Mouse (Mus musculus): ENCODE data around the gene Trove2.
"Not testable (repeated sequence)": the region's sequence is repeated elsewhere in the genome, so short reads cannot be mapped to it uniquely, and the experiment has no call there.

Trove2 gene

GRCm38 (mm10) chr1:143730899-143731298 is 46.0 kb downstream of the Trove2 start:
- H3K4me1 ChIP-seq (replicated peaks; ENCODE audit: low read depth, low read length) = peaks cover 52% of the 10 kb centered on the region
- TF ChIP-seq POU5F1 (IDR thresholded peaks at IDR 0.05; ENCODE audit: borderline replicate concordance, low read length) = no peak
- TF ChIP-seq CTCF (conservative IDR thresholded peaks at IDR 0.05; ENCODE audit: low read length) = peak; percentile 71
- TF ChIP-seq NANOG (IDR thresholded peaks at IDR 0.05; ENCODE audit: borderline replicate concordance, low read length) = no peak

GRCm38 (mm10) chr1:143727701-143728445 is 49.0 kb downstream of the Trove2 start:
- no peaks in the 10 kb centered on the region for H3K9me3 ChIP-seq (ENCODE audit: low read length)
- H3K4me1 ChIP-seq (replicated peaks; ENCODE audit: low read depth, low read length) = peaks cover 29% of the 10 kb centered on the region
- no peaks in the 10 kb centered on the region for H3K27me3 ChIP-seq (ENCODE audit: insufficient read depth, low read length)
- TF ChIP-seq POU5F1 (IDR thresholded peaks at IDR 0.05; ENCODE audit: borderline replicate concordance, low read length) (no peak), NANOG (IDR thresholded peaks at IDR 0.05; ENCODE audit: borderline replicate concordance, low read length) (no peak), CTCF (conservative IDR thresholded peaks at IDR 0.05; ENCODE audit: low read length) (no peak)
- H3K36me3 ChIP-seq (ENCODE audit: insufficient read depth, low read length) = no peaks in the 10 kb centered on the region
- H3K4me3 ChIP-seq (replicated peaks; ENCODE audit: low read length) = no peak overlapping the region

More at GRCm38 (mm10) chr1:143730899-143731298, 46.0 kb downstream of the Trove2 start:
- Histone ChIP-seq H3K9me3 (ENCODE audit: low read length) (no peaks in the 10 kb centered on the region), H3K27me3 (ENCODE audit: insufficient read depth, low read length) (no peaks in the 10 kb centered on the region), H3K4me3 (replicated peaks; ENCODE audit: low read length) (no peak overlapping the region), H3K36me3 (ENCODE audit: insufficient read depth, low read length) (no peaks in the 10 kb centered on the region)

GRCm38 (mm10) chr1:143724456-143725064 is 52.3 kb downstream of the Trove2 start:
- no peaks in the 10 kb centered on the region for H3K36me3 ChIP-seq (ENCODE audit: insufficient read depth, low read length)
- H3K9me3 ChIP-seq (ENCODE audit: low read length) = no peaks in the 10 kb centered on the region
- no peak overlapping the region for H3K4me3 ChIP-seq (replicated peaks; ENCODE audit: low read length)
- peaks cover under 1% of the 10 kb centered on the region for H3K4me1 ChIP-seq (replicated peaks; ENCODE audit: low read depth, low read length)
- no peak for TF ChIP-seq NANOG (IDR thresholded peaks at IDR 0.05; ENCODE audit: borderline replicate concordance, low read length)
- no peak for TF ChIP-seq POU5F1 (IDR thresholded peaks at IDR 0.05; ENCODE audit: borderline replicate concordance, low read length)
- TF ChIP-seq CTCF (conservative IDR thresholded peaks at IDR 0.05; ENCODE audit: low read length) = no peak
- no peaks in the 10 kb centered on the region for H3K27me3 ChIP-seq (ENCODE audit: insufficient read depth, low read length)

- H3K9me3 ChIP-seq (ENCODE audit: low read length); H3K27me3 ChIP-seq (ENCODE audit: insufficient read depth, low read length); H3K4me1 ChIP-seq (replicated peaks; ENCODE audit: low read depth, low read length); H3K36me3 ChIP-seq (ENCODE audit: insufficient read depth, low read length); H3K4me3 ChIP-seq (replicated peaks; ENCODE audit: low read length): not testable (repeated sequence)
Observed at GRCm38 (mm10) chr1:143716038-143716437, 60.8 kb downstream of the Trove2 start, which contains the start of gene Glrx2. TSS of gene Glrx2 (plus strand) at chr1:143716338.

GRCm38 (mm10) chr1:143710627-143710976 is 66.3 kb downstream of the Trove2 start:
- Histone ChIP-seq H3K4me3 (replicated peaks; ENCODE audit: low read length) (no peak overlapping the region), H3K27me3 (ENCODE audit: insufficient read depth, low read length) (0 out of 2 replicates have a peak, but pooled peaks cover 5% of the 10 kb centered on the region), H3K9me3 (ENCODE audit: low read length) (no peaks in the 10 kb centered on the region), H3K4me1 (replicated peaks; ENCODE audit: low read depth, low read length) (no peaks in the 10 kb centered on the region; the same call in 1 of the 2 replicates), H3K36me3 (ENCODE audit: insufficient read depth, low read length) (no peaks in the 10 kb centered on the region)
- TF ChIP-seq CTCF (conservative IDR thresholded peaks at IDR 0.05; ENCODE audit: low read length) = no peak
- TF ChIP-seq NANOG (IDR thresholded peaks at IDR 0.05; ENCODE audit: borderline replicate concordance, low read length) = no peak
- no peak for TF ChIP-seq POU5F1 (IDR thresholded peaks at IDR 0.05; ENCODE audit: borderline replicate concordance, low read length)

- H3K9me3 ChIP-seq (ENCODE audit: low read length) = no peaks in the 10 kb centered on the region
- no peaks in the 10 kb centered on the region for H3K36me3 ChIP-seq (ENCODE audit: insufficient read depth, low read length)
- TF ChIP-seq NANOG (IDR thresholded peaks at IDR 0.05; ENCODE audit: borderline replicate concordance, low read length) (no peak), CTCF (conservative IDR thresholded peaks at IDR 0.05; ENCODE audit: low read length) (no peak), POU5F1 (IDR thresholded peaks at IDR 0.05; ENCODE audit: borderline replicate concordance, low read length) (no peak)
Observed at GRCm38 (mm10) chr1:143709966-143710626, 66.8 kb downstream of the Trove2 start.

GRCm38 (mm10) chr1:143708361-143708760 is 68.5 kb downstream of the Trove2 start:
- no peaks in the 10 kb centered on the region for H3K9me3 ChIP-seq (ENCODE audit: low read length)
- TF ChIP-seq POU5F1 (IDR thresholded peaks at IDR 0.05; ENCODE audit: borderline replicate concordance, low read length) (no peak), CTCF (conservative IDR thresholded peaks at IDR 0.05; ENCODE audit: low read length) (no peak), NANOG (IDR thresholded peaks at IDR 0.05; ENCODE audit: borderline replicate concordance, low read length) (no peak)
- H3K4me3 ChIP-seq (replicated peaks; ENCODE audit: low read length) = no peak overlapping the region
- H3K36me3 ChIP-seq (ENCODE audit: insufficient read depth, low read length) = no peaks in the 10 kb centered on the region
- H3K4me1 ChIP-seq (replicated peaks; ENCODE audit: low read depth, low read length) = peaks cover 7% of the 10 kb centered on the region
- peaks cover 8% of the 10 kb centered on the region; the same call in 1 of the 2 replicates for H3K27me3 ChIP-seq (ENCODE audit: insufficient read depth, low read length)

More at GRCm38 (mm10) chr1:143709966-143710626, 66.8 kb downstream of the Trove2 start:
- H3K4me3 ChIP-seq (replicated peaks; ENCODE audit: low read length) = no peak overlapping the region
- no peaks in the 10 kb centered on the region; the same call in 1 of the 2 replicates for H3K4me1 ChIP-seq (replicated peaks; ENCODE audit: low read depth, low read length)
- peaks cover 6% of the 10 kb centered on the region; the same call in 1 of the 2 replicates for H3K27me3 ChIP-seq (ENCODE audit: insufficient read depth, low read length)

GRCm38 (mm10) chr1:143707006-143707405 is 69.9 kb downstream of the Trove2 start:
- TF ChIP-seq CTCF (conservative IDR thresholded peaks at IDR 0.05; ENCODE audit: low read length) (no peak), NANOG (IDR thresholded peaks at IDR 0.05; ENCODE audit: borderline replicate concordance, low read length) (no peak), POU5F1 (IDR thresholded peaks at IDR 0.05; ENCODE audit: borderline replicate concordance, low read length) (no peak)
- Histone ChIP-seq H3K4me1 (replicated peaks; ENCODE audit: low read depth, low read length) (peaks cover 9% of the 10 kb centered on the region), H3K4me3 (replicated peaks; ENCODE audit: low read length) (no peak overlapping the region), H3K36me3 (ENCODE audit: insufficient read depth, low read length) (no peaks in the 10 kb centered on the region), H3K9me3 (ENCODE audit: low read length) (no peaks in the 10 kb centered on the region), H3K27me3 (ENCODE audit: insufficient read depth, low read length) (peaks cover 8% of the 10 kb centered on the region; the same call in 1 of the 2 replicates)

Data from E14TG2a.4 (cell line).